Mouse (Mus musculus) gastrocnemius, adult 2 months (tissue): ENCODE measurements around the gene Snd1. TPM values are rescaled to one million over a fixed set of nuclear protein-coding genes. Genes with fewer than 3 reads are reported as not detected.

Source experiments
- DNase-seq: peaks from one replicate; pipeline ENCODE4 v3.0.0; 2022
- H3K27ac ChIP-seq: fragments of 200-600 bp; 2 replicates; pipeline ENCODE4 v1.8.1; 2022; ENCODE audit warnings: mild to moderate bottlenecking
- H3K4me3 ChIP-seq: fragments of 200-600 bp; 2 replicates; pipeline ENCODE4 v1.8.1; 2022; ENCODE audit warnings: mild to moderate bottlenecking, moderate library complexity
- CTCF ChIP-seq: fragments of 200-600 bp; IDR thresholded peaks from 2 replicates; pipeline ENCODE4 v1.8.1; 2022; ENCODE audit warnings: antibody characterized with exemption, mild to moderate bottlenecking, moderate library complexity
- intact Hi-C: fragments of 180-260 bp; cut with DNase I; formaldehyde crosslinking; loops from one replicate; pipeline ENCODE4 v1.15.1; 2025
- total RNA-seq, 2 experiments: library from RNA; stranded (reverse); gene quantifications; 2 replicates each; pipeline ENCODE4 v1.2.3; 2021

The Snd1 gene
- total RNA-seq, 2 experiments from 2014 or later: 40.4 to 41.0 TPM

DNA sequence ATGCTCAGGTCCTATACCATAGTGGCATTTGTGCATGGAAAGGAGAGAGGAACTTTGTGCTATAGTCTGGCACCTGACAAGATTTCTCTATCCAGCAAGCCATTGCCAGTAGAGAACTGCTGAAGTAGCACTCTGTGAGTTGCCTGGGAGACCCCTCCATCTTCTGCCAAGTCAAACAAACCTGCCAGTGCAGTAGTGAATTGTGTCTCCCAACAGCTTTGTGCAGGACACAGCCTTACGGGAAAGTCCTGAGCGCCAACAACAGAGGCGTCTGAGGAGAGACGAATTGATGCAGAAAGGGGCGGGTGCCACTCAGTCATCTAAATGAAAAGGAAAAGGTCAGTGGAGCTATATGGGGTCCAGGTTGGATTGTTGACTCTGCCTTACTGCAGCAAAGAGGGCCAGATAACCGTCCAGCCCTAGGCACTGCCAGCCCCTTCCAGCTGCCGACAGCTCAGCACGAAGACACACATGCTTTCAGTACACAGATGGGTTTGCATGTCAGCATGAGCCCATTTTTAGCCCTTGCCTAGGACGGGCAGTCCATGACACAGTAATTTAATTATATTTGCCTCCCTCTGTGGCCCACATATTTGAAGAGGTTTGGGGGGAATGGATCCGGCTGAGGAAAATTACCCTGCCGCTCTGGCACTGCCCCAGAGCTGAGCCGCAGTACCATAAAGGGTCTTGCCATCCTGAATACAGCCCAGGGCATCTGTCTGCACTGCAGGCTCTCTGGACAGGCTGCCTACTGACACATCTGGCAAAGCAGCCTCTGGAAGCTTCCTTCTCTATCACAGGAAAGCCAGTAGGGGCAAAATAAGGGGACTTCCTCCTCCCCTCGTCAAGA lies 344.8 kb downstream of the Snd1 start:
- TF ChIP-seq CTCF: no peak
- Histone ChIP-seq H3K27ac (no peak overlapping the region), H3K4me3 (no peak overlapping the region)
- intact Hi-C loops: no loop called here
- peak; percentile 30 for DNase-seq

DNA sequence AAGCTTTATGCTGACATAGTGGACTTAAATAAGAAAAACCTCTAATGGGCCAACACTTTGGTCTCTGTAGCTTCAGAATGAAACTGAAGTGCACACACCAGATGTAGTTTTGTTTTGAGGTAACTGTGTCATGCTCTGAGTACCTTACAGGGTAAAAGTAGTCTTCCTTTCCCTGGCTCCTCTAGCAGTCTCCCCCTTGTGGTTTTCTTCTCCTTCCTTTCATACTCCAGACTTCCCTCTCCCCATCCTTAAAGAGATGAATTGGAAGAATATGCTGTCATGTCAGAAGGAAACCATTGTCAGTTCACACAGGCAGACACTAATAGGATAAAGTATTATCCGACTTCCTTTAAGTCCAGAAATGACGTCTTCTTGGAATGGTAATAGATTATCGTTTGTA lies 347.4 kb downstream of the Snd1 start:
- DNase-seq: no peak
- Histone ChIP-seq H3K27ac (no peak overlapping the region), H3K4me3 (no peak overlapping the region)
- intact Hi-C loops: no loop called here
- TF ChIP-seq CTCF: 0 out of 2 replicates have a peak, but pooled peaks have one; percentile 3

DNA sequence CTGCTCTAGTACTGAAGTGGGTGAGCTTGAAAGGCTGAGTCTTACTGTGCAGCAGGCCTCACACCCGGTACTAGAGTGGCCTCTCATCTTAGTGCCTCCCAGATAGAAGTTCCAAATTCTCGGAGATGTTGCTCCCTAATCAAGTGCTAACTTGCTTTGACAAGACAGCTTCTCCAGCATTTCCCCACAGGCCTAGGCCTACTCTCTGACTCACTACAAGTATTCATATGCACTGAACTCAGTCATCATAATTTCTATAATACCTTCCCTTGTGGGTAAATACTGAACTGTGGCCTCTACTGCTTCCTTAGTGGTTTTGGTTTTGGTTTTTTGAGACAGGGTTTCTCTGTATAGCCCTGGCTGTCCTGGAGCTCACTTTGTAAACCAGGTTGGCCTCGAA lies 348.4 kb downstream of the Snd1 start:
- no peak for TF ChIP-seq CTCF
- Histone ChIP-seq H3K27ac (no peak overlapping the region), H3K4me3 (no peak overlapping the region)
- intact Hi-C loops: no loop called here
- no peak for DNase-seq

DNA sequence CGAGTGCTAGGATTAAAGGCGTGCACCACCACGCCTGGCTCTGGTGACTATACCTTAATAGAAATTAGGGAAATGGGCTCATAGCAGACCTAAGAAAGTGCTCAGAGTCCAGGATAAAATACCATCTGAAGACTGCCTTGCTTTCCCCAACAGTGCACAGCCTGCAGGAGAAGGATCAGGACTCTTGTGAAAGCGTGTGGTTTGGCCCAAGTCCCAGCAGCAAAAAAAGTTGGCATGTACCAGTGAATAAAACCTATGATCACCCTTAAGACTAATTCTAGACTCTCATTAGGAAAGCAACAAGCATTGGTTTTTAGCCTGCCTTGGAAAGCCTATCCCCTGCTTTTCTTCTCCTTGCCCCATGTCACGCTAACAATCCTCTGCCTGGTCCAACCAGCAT lies 348.9 kb downstream of the Snd1 start:
- DNase-seq: peak; percentile 50
- intact Hi-C loops: no loop called here
- no peak overlapping the region for H3K27ac ChIP-seq

DNA sequence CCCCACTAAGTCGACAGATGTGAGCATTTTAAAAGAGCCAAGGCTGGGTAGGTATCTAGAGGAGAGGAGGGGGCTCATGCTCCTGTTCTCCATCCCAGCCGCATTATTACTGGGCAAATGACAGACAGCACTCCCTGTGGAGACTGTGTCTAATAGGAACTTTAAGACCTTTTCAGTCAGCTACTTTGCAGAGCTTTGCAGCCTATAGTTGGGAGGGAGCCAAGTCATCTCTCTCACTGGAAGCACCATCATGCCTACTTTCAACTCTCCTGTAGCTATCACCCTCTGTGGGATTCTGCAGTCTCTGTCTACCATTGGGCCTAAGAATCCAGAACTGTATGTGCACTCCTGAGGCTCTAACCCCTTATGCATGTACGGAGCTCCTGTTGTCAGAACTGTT lies 351.0 kb downstream of the Snd1 start:
- Histone ChIP-seq H3K27ac (no peak overlapping the region), H3K4me3 (no peak overlapping the region)
- intact Hi-C loops: no loop called here
- TF ChIP-seq CTCF: no peak
- no peak for DNase-seq

More for the DNA sequence above, 348.9 kb downstream of the Snd1 start:
- H3K4me3 ChIP-seq: no peak overlapping the region
- no peak for TF ChIP-seq CTCF

DNA sequence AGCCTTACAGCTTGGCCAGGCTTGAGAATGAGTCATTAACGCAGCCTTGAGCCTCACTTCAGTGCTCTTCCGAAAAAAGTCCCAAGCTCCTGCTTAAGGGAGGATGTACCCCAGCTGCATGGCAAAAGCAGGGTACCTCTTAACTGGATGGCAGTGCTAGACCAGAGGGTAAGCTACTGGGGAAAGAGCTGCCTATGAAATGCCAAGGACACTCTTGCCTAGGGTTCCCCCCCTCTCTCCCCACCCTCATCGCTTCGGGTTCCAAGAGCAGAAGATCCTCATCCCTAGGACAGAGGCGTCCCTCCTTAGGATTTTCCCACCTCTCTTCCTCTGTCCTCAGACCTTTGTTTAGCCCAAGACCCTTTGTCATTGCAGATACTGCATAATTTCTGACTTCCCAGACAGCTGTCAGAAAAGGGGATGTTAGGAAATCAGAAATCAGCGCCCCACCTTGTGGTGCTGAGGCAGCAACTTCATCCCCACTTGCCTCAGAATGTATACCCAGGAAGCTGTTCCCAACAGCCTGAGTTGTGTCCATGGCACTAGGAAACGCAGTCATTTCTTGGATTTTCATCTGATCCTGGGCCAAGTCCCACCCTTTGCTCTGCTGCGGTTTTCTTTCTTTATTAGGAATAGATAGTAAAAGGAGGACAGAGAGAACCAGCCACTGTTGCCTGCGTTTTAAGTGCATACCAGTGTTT lies 351.9 kb downstream of the Snd1 start:
- H3K27ac ChIP-seq: no peak overlapping the region
- intact Hi-C loops: no loop called here
- TF ChIP-seq CTCF: no peak
- no peak for DNase-seq
- H3K4me3 ChIP-seq: no peak overlapping the region

DNA sequence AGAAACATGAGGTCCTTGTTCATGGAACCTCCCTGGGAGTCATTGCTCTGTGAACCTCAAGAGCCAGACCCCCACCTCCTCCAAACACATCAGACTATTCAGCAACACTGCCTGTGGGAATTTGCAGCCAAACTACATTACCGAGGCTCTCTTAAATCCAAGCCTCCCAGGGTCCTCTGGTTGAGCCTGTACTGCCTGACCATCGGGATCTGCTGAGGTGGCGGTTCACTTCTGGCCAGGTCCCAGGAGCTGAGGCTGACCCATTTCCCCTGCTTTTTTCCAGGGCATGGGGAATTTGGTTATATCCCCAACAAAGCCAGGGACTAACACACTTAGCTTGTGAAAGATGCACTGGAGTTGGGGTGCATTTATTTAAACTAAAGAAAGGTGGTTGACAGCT lies 352.6 kb downstream of the Snd1 start:
- Histone ChIP-seq H3K4me3 (no peak overlapping the region), H3K27ac (no peak overlapping the region)
- TF ChIP-seq CTCF: no peak
- no peak for DNase-seq
- intact Hi-C loops: no loop called here

DNA sequence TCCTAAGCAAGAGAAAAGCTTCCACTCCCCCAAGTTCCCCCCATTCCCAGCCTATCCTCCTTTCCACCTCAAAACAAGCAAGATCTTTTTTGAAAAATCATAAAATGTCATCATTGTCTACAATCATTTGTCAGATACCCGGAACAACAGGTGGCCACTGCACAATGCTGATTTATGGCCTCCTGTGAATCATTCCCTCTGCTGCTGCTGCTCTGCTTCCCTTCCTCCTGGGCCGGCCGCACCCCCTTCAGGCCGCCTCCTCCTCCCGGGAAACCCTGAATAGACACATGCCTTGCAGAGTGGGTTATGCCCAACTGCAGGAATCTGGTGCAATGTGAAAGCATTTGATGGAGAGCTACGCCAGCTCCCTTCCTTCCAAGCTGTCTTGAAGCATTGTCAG lies 353.7 kb downstream of the Snd1 start:
- no peak for TF ChIP-seq CTCF
- intact Hi-C loops: no loop called here
- no peak overlapping the region for H3K4me3 ChIP-seq
- H3K27ac ChIP-seq: no peak overlapping the region
- DNase-seq: no peak

DNA sequence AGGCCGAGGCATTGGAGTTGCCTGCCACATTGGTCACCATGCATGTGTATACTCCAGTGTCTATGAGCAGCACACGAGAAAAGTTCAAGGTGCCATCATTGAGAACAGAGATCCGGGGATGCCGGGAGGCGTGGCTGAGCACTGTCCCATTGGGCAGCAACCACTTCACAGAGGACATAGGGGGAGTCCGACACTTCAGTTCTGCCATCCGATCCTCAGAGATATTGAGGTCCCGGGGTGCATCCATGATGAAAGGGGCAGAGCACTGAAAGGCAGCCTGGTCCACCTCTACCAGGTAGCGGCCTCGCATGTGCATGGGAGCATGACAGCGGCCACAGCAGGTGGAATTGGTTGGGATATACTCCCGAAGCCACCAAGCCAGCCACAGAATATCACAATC lies 355.4 kb downstream of the Snd1 start:
- Histone ChIP-seq H3K27ac (no peak overlapping the region), H3K4me3 (no peak overlapping the region)
- no peak for TF ChIP-seq CTCF
- intact Hi-C loops: no loop called here
- no peak for DNase-seq

DNA sequence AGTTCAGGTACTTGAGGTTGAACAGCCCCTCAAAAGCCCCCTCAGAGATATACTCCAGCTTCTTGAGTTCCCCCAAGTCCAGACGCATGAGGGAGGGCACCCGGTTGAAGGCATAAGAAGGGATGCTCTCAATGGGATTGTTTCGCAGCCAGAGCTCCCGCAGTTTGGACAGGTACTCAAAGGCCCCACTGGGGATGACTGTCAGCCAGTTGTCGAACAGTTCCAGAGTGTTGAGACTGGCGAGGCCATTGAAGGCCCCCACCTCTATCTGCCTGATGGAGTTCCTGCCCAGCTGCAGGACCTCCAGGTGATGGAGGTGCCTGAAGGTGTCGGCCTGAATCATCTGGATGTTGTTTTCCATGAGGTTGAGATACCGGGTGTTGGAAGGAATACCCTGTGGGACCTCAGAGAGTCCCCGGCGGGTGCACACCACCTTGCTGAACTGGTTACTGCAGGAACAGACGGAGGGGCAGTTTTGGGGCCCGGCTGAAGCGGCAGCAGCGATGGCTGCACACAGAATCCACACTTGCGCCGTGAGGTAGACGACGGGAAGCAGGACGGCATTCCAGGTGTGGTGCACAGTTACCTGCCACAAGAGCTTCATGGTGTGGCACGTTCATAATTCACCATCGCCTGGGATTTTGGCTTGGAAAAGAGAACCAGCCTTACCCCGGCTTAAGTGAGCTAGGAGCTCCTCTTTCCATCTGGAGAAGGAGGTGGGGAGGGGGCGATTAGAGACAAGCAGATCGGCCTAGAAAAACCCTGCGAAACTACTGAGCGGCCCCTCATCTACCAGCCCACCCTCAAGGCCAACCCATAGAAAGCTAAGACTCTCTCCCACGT lies 356.3 kb downstream of the Snd1 start, which contains the start of gene Lrrc4:
Gene Lrrc4 (minus strand): TSS at position 737 of the 843 bp plus-strand sequence.
- no peak for DNase-seq
- intact Hi-C loops: no loop called here
- no peak for TF ChIP-seq CTCF
- peak within 1 kb of the TSS; percentile 89 for H3K4me3 ChIP-seq
- H3K27ac ChIP-seq: peak within 1 kb of the TSS; percentile 49

DNA sequence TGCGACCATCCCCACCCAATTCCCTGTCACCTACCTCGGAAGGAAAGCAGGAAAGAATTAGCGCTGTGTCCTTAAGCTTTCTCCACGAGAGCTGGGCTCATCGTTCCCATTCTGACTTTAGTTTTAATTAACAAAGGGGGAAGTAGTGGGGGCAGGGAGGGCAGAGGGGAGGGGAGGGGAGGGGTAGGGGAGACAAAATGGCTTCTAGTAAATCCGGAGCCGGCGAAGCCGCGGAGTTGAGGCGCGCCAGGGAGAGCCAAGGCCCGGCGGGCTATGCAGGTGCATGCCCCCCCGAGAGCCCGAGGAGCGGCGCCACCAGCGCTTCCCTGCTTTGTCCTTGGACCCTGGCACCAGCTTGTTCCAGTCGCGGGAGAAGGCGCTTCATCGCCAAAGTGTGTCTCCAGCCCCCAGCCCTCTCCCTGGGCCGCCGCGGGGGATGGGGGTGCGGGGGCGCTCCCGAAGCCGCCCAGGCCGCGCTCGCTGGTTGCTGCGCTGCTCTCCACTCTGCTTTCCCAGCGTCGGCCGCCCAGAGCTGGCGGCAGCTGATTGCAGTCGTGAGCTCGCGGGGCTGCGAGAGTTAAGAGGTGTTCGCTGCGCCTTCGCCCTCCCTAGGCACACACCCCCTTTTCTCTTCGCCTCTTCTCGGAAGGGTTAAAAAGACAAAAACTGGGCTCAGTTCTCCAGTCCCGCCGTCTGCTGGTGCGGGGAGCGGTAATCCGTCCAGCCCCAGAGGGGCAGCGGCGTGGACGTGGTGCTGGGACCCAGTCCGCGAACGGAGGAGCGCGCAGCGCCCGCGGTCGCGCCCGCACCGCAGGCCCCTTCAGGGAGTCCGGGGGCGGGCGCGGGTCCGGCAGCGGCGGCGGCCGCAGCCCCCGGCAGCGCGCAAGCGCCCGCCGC lies 357.2 kb downstream of the Snd1 start:
- DNase-seq: peak; percentile 42
- TF ChIP-seq CTCF: no peak
- peak overlapping the region; percentile 89 for H3K4me3 ChIP-seq
- intact Hi-C loops: no loop called here
- peak overlapping the region; percentile 49 for H3K27ac ChIP-seq

DNA sequence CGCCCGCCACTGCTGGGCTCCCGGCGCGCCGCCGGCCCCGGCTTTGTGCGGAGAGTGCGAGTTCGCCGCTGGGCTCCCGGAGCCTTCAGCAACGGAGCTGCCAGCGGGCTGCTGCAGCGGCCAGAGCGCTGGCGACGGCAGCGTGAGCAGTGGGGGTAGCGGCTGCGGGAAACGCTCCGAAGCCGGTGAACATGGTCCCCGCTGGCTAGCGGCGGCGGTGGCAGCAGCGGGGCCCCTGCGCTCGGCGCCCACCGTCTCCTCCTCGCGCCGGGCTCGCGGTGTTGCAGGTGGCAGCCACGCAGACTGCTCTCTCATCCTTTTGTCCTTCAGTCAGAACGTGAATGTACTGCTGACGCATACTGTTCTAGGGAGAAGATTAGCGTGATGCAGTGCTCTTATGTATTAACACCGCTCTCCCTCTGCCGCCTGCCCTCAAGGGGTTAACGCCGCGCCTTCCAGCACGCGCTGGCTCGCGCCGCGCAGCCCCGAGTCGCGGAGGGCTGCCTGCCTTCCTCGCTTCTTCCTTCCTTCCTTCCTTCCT lies 357.9 kb downstream of the Snd1 start:
- DNase-seq: peak; percentile 63
- H3K27ac ChIP-seq: peak overlapping the region; percentile 24
- H3K4me3 ChIP-seq: peak overlapping the region; percentile 89
- peak; percentile 18; the same call in 1 of the 2 replicates for TF ChIP-seq CTCF
- intact Hi-C loops: no loop called here
